ENCODE assay signal across 9 mouse cellular contexts in genomic region chr16:4654706-4655105, GRCm38 (mm10). TPM values are rescaled to one million over a fixed set of nuclear protein-coding genes. Genes with fewer than 3 reads are reported as not detected.
DNase-seq lines count a peak whose midpoint lies in the region; ATAC-seq and TF ChIP-seq lines count a peak whose summit lies in the region.
"Had no signal": no experiment of that assay in that cellular context is flagged by ENCODE, and none has a peak within 500 bp of the region (broad histone marks: within the 10 kb centered on the region; RNA-seq: fewer than 3 reads in every experiment).

No protein-coding gene starts in this region.

- peaks cover 2% of the 10 kb centered on the region; the same call in 1 of the 2 replicates for H3K36me3 ChIP-seq in liver, adult 2 months (ENCODE audit: control insufficient read depth, insufficient read depth, low read length)
- peaks cover 8% of the 10 kb centered on the region for H3K36me3 ChIP-seq in liver, embryonic 11.5 days (ENCODE audit: control insufficient read depth, insufficient read depth, low read length)
- H3K36me3 ChIP-seq in limb, embryonic 10.5 days, result peaks cover 63% of the 10 kb centered on the region

- no peak for ATAC-seq in liver, embryonic 11.5 days (replicated peaks; ENCODE audit: low FRiP score)
- no peak for ATAC-seq in monocyte, adult 5-6 weeks (replicated peaks; ENCODE audit: insufficient number of reproducible peaks, low FRiP score, low TSS enrichment, poor library complexity, severe bottlenecking)

- H3K27me3 ChIP-seq in liver, adult 2 months (ENCODE audit: control insufficient read depth, insufficient read depth, low read length), result no peaks in the 10 kb centered on the region
- no peaks in the 10 kb centered on the region for H3K27me3 ChIP-seq in liver, embryonic 11.5 days (replicated peaks; ENCODE audit: control insufficient read depth, insufficient read depth, low read length)
- no peaks in the 10 kb centered on the region for H3K27me3 ChIP-seq in limb, embryonic 10.5 days (ENCODE audit: low read depth, poor library complexity, severe bottlenecking)

- H3K4me3 ChIP-seq in liver, adult 2 months (ENCODE audit: insufficient read depth, low read depth, low read length), result no peak overlapping the region
- H3K4me3 ChIP-seq in liver, embryonic 11.5 days (ENCODE audit: low read depth, low read length), result no peak overlapping the region
- no peak overlapping the region for H3K4me3 ChIP-seq in limb, embryonic 10.5 days
- H3K4me3 ChIP-seq: myocyte had no signal

- TF ChIP-seq CTCF in liver, adult 2 months (IDR thresholded peaks at IDR 0.05; ENCODE audit: low read depth, low read length), result peak; percentile 61

- TF ChIP-seq POLR2A in liver, adult 2 months (IDR thresholded peaks at IDR 0.05; ENCODE audit: extremely low read depth, insufficient read depth, low read length), result no peak

- H3K4me2 ChIP-seq in liver, embryonic 11.5 days, result no peak overlapping the region

- peak; percentile 52 for DNase-seq in liver, adult 2 months (ENCODE audit: extremely low read depth, low read depth, low spot score)
- DNase-seq in liver, embryonic 11.5 days (ENCODE audit: low spot score), result no peak
- DNase-seq in cerebellum, postnatal 25 days, result peak; percentile 48 to 67
- peak; percentile 53 to 56 for DNase-seq in heart, postnatal 10 days
- no peak for DNase-seq in limb, embryonic 10.5 days (ENCODE audit: low spot score)
- no peak for DNase-seq in embryo, embryonic 9.5 days (ENCODE audit: extremely low spot score)
- DNase-seq in frontal cortex, adult 2 months (ENCODE audit: extremely low spot score in 1 of 2, low spot score in 1 of 2), result no peak

- H3K79me2 ChIP-seq in liver, adult 2 months (ENCODE audit: control insufficient read depth, insufficient read depth, low read length), result peaks cover 1% of the 10 kb centered on the region

- H3K9me3 ChIP-seq in liver, embryonic 11.5 days (ENCODE audit: control insufficient read depth, low read length), result no peaks in the 10 kb centered on the region
- H3K9me3 ChIP-seq in limb, embryonic 10.5 days (replicated peaks), result no peaks in the 10 kb centered on the region

- H3K27ac ChIP-seq in liver, adult 2 months (replicated peaks; ENCODE audit: insufficient read depth, low read depth, low read length), result peak overlapping the region; percentile 26; the same call in 1 of the 2 replicates
- no peak overlapping the region for H3K27ac ChIP-seq in liver, embryonic 11.5 days (ENCODE audit: low read depth, low read length)
- H3K27ac ChIP-seq in limb, embryonic 10.5 days, result peak overlapping the region; percentile 95

- 72% methylated on average over 10 of the region's 10 CpGs for WGBS in liver, adult 2 months
- 87% methylated on average over 10 of the region's 10 CpGs for WGBS in liver, embryonic 11.5 days
- WGBS in limb, embryonic 10.5 days, result 85% methylated on average over 10 of the region's 10 CpGs

- no peak overlapping the region for H3K9ac ChIP-seq in liver, adult 2 months (ENCODE audit: low read depth, low read length)
- no peak overlapping the region for H3K9ac ChIP-seq in liver, embryonic 11.5 days (ENCODE audit: low read depth, low read length)

- peaks cover 20% of the 10 kb centered on the region for H3K4me1 ChIP-seq in liver, adult 2 months (ENCODE audit: control insufficient read depth, insufficient read depth, low read length)
- peaks cover 21% of the 10 kb centered on the region for H3K4me1 ChIP-seq in liver, embryonic 11.5 days (replicated peaks; ENCODE audit: control insufficient read depth, insufficient read depth, low read length)
- H3K4me1 ChIP-seq in limb, embryonic 10.5 days, result peaks cover 97% of the 10 kb centered on the region

- intact Hi-C loops in heart, postnatal 10 days (cut with DNase I), result no loop called here

RNA-seq across cellular contexts. Expression of gene Dnaja3, which starts 14.9 kb away (rescaled TPM):
- total RNA-seq in liver, adult 2 months (2014; rRNA removed), result 76.3 and 81.0 TPM in 2 replicates
- polyA plus RNA-seq in liver, adult 2 months (2012; rRNA removed), result 37.7 and 43.1 TPM in 2 replicates
- polyA plus RNA-seq in liver, embryonic 11.5 days (2014; fragmentation: Nextera tagmentation; extraction: Ambion mirVana), result 104 and 111 TPM in 2 replicates
- total RNA-seq in heart, postnatal 10 days (2021), result 100 to 1,000 TPM; 106 to 107 TPM
- polyA plus RNA-seq in limb, embryonic 10.5 days (2016; fragmentation: Nextera tagmentation; extraction: Ambion mirVana), result 64.1 and 70.2 TPM in 2 replicates
- total RNA-seq in monocyte, adult 5-6 weeks (2017), result 25.9 to 34.1 TPM (median 26.3 TPM) in 3 replicates
- 51.2 and 51.9 TPM in 2 replicates for polyA plus RNA-seq in frontal cortex, adult 2 months (2012; rRNA removed)

RNA-seq across cellular contexts. Expression of gene Vasn, which starts 15.0 kb away (rescaled TPM):
- total RNA-seq in liver, adult 2 months (2014; rRNA removed), result 4.0 and 5.1 TPM in 2 replicates
- polyA plus RNA-seq in liver, adult 2 months (2012; rRNA removed), result 12.6 and 18.0 TPM in 2 replicates
- polyA plus RNA-seq in liver, embryonic 11.5 days (2014; fragmentation: Nextera tagmentation; extraction: Ambion mirVana), result 9.3 and 9.4 TPM in 2 replicates
- 10 to 100 TPM; 13.6 to 18.0 TPM for total RNA-seq in heart, postnatal 10 days (2021)
- polyA plus RNA-seq in limb, embryonic 10.5 days (2016; fragmentation: Nextera tagmentation; extraction: Ambion mirVana), result 22.5 and 28.3 TPM in 2 replicates
- total RNA-seq in monocyte, adult 5-6 weeks (2017), result 0.19 to 0.43 TPM (median 0.39 TPM) in 3 replicates
- 5.9 and 6.9 TPM in 2 replicates for polyA plus RNA-seq in frontal cortex, adult 2 months (2012; rRNA removed)

RNA-seq across cellular contexts. Expression of gene Coro7, which starts 24.9 kb away (rescaled TPM):
- total RNA-seq in liver, adult 2 months (2014; rRNA removed), result 6.1 and 8.5 TPM in 2 replicates
- polyA plus RNA-seq in liver, adult 2 months (2012; rRNA removed), result 17.3 and 22.7 TPM in 2 replicates
- 17.4 and 18.7 TPM in 2 replicates for polyA plus RNA-seq in liver, embryonic 11.5 days (2014; fragmentation: Nextera tagmentation; extraction: Ambion mirVana)
- total RNA-seq in heart, postnatal 10 days (2021), result 10 to 100 TPM; 24.6 to 26.1 TPM
- 21.8 and 22.9 TPM in 2 replicates for polyA plus RNA-seq in limb, embryonic 10.5 days (2016; fragmentation: Nextera tagmentation; extraction: Ambion mirVana)
- 28.4 to 62.6 TPM (median 29.8 TPM) in 3 replicates for total RNA-seq in monocyte, adult 5-6 weeks (2017)
- polyA plus RNA-seq in frontal cortex, adult 2 months (2012; rRNA removed), result 100 and 112 TPM in 2 replicates

RNA-seq across cellular contexts. Expression of gene Pam16, which starts 29.9 kb away (rescaled TPM):
- total RNA-seq in liver, adult 2 months (2014; rRNA removed), result 36.8 and 41.7 TPM in 2 replicates
- polyA plus RNA-seq in liver, adult 2 months (2012; rRNA removed), result 10.8 and 13.5 TPM in 2 replicates
- polyA plus RNA-seq in liver, embryonic 11.5 days (2014; fragmentation: Nextera tagmentation; extraction: Ambion mirVana), result 110 and 116 TPM in 2 replicates
- total RNA-seq in heart, postnatal 10 days (2021), result 100 to 1,000 TPM in 1 of 2 experiments, 10 to 100 TPM in 1; 96.6 to 125 TPM
- polyA plus RNA-seq in limb, embryonic 10.5 days (2016; fragmentation: Nextera tagmentation; extraction: Ambion mirVana), result 108 and 113 TPM in 2 replicates
- total RNA-seq in monocyte, adult 5-6 weeks (2017), result 5.1 to 18.7 TPM (median 14.8 TPM) in 3 replicates
- polyA plus RNA-seq in frontal cortex, adult 2 months (2012; rRNA removed), result 95.5 and 119 TPM in 2 replicates

Comparison
In these comparisons a context has a peak if more than half of its experiments do, and no peak if none do; other contexts are left out.
1. DNase-seq: peak in liver, adult 2 months (single experiment), cerebellum, postnatal 25 days (2 of 2) and heart, postnatal 10 days (2 of 2); none in liver, embryonic 11.5 days (single experiment), limb, embryonic 10.5 days (single experiment), embryo, embryonic 9.5 days (single experiment) and frontal cortex, adult 2 months (0 of 2).